Mouse (Mus musculus): ENCODE results near the gene Prkar2b.

GRCm38 (mm10) chr12:32095164-32095563 lies 34.1 kb upstream of the Prkar2b start:
- TF ChIP-seq EP300 (IDR thresholded peaks at IDR 0.05; ENCODE audit: low read depth) (peak; percentile 54; the same call in 1 of the 2 replicates), CTCF (IDR thresholded peaks at IDR 0.05; ENCODE audit: low read depth) (no peak)
